Mouse (Mus musculus): Measurements from ENCODE around the gene Defb45.

The Defb45 gene

GRCm38 (mm10) chr2:152607746-152608145 is 8.5 kb upstream of the Defb45 start:
- DNase-seq (ENCODE audit: low spot score), result no peak

GRCm38 (mm10) chr2:152604057-152604456 is 4.9 kb upstream of the Defb45 start, which contains the start of gene Defb36:
Gene Defb36 (plus strand): TSS chr2:152604327.
- no peak for DNase-seq (ENCODE audit: low spot score)

- DNase-seq (ENCODE audit: low spot score), result no peak
These were observed 2.2 kb upstream of the Defb45 start for GRCm38 (mm10) chr2:152601275-152601960.

- no peak for DNase-seq (ENCODE audit: low spot score)
These were observed 877 bp upstream of the Defb45 start for GRCm38 (mm10) chr2:152600076-152600475.

GRCm38 (mm10) chr2:152589021-152589420 is 10.2 kb downstream of the Defb45 start:
- no peak for DNase-seq (ENCODE audit: low spot score)

GRCm38 (mm10) chr2:152588450-152588849 is 10.7 kb downstream of the Defb45 start:
- no peak for DNase-seq (ENCODE audit: low spot score)

- DNase-seq (ENCODE audit: low spot score), result no peak
These were observed 12.2 kb downstream of the Defb45 start for GRCm38 (mm10) chr2:152586926-152587560.

- no peak for DNase-seq (ENCODE audit: low spot score)
These were observed 18.6 kb downstream of the Defb45 start for GRCm38 (mm10) chr2:152580612-152581011.

GRCm38 (mm10) chr2:152580107-152580506 is 19.1 kb downstream of the Defb45 start, which contains the start of gene Defb19:
Gene Defb19 (minus strand): TSS chr2:152580312.
- DNase-seq (ENCODE audit: low spot score), result no peak

GRCm38 (mm10) chr2:152573484-152573883 is 25.7 kb downstream of the Defb45 start:
- DNase-seq (ENCODE audit: low spot score), result no peak

GRCm38 (mm10) chr2:152572114-152572794 is 26.9 kb downstream of the Defb45 start, which contains the start of gene Defb21:
Gene Defb21 (plus strand): TSS chr2:152572744.
- DNase-seq (ENCODE audit: low spot score), result no peak

- no peak for DNase-seq (ENCODE audit: low spot score)
These were observed 28.9 kb downstream of the Defb45 start for GRCm38 (mm10) chr2:152570313-152570712.

- DNase-seq (ENCODE audit: low spot score), result no peak
These were observed 29.3 kb downstream of the Defb45 start for GRCm38 (mm10) chr2:152569881-152570280.

- no peak for DNase-seq (ENCODE audit: low spot score)
These were observed 30.2 kb downstream of the Defb45 start, which contains the start of gene Gm17416 for GRCm38 (mm10) chr2:152569038-152569437. Gene Gm17416 (plus strand): TSS chr2:152569338.

- DNase-seq (ENCODE audit: low spot score), result no peak
These were observed 42.5 kb downstream of the Defb45 start for GRCm38 (mm10) chr2:152556655-152557054.

GRCm38 (mm10) chr2:152553774-152554423 is 45.3 kb downstream of the Defb45 start:
- no peak for DNase-seq (ENCODE audit: low spot score)

- DNase-seq (ENCODE audit: low spot score), result no peak
These were observed 51.1 kb downstream of the Defb45 start for GRCm38 (mm10) chr2:152548124-152548523.

- no peak for DNase-seq (ENCODE audit: low spot score)
These were observed 54.5 kb downstream of the Defb45 start for GRCm38 (mm10) chr2:152544691-152545090.

- DNase-seq (ENCODE audit: low spot score), result no peak
These were observed 55.7 kb downstream of the Defb45 start for GRCm38 (mm10) chr2:152543478-152543877.
